Mouse (Mus musculus): ENCODE results near the gene Jph2. TPM values are rescaled to one million over a fixed set of nuclear protein-coding genes. Genes with fewer than 3 reads are reported as not detected.
"Not testable (repeated sequence)": the region's sequence is repeated elsewhere in the genome, so short reads cannot be mapped to it uniquely, and the experiment has no call there.

Gene Jph2
- total RNA-seq, 2 experiments from 2014 or later: 0.46 to 0.48 TPM

DNA sequence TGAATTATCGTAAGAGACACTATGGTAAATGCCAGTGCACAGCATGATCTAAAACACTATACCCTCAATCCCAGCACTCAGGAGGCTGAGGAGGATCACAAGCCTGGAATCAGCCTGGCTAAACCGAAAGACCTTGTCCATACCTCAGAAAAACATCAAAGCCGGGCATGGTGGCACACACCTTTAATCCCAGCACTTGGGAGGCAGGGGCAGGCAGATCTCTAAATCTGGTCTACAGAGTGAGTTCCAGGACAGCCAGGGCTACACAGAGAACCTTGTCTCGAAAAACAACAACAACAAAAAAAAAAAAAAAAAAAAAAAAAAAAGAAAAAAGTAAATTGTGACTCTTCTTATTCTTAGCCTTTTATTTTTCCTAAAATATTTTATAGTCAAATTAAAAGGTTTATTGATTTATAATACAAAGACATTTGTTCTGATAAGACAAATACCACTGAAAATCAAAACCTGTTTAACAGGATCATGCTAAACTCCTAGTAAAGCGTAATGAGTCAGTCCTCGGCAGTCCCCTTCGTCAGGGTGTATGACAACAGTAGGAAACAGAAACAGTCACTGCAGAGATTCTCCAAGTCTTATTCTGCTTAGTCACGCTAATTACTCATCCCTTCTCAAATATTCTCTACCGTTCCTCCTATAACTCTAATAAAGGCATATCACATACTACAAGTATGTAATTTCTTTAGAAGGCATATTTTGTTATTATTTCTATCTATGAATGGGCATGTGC, 15.2 kb upstream of the Jph2 start:
- intact Hi-C loops (cut with DNase I): no loop called here
- no peak for DNase-seq (ENCODE audit: low spot score in 2 of 2)

- no peak for DNase-seq (ENCODE audit: low spot score in 2 of 2)
- intact Hi-C loops (cut with DNase I): no loop called here
Measured at GRCm38 (mm10) chr2:163412419-163412818, 14.6 kb upstream of the Jph2 start.

DNA sequence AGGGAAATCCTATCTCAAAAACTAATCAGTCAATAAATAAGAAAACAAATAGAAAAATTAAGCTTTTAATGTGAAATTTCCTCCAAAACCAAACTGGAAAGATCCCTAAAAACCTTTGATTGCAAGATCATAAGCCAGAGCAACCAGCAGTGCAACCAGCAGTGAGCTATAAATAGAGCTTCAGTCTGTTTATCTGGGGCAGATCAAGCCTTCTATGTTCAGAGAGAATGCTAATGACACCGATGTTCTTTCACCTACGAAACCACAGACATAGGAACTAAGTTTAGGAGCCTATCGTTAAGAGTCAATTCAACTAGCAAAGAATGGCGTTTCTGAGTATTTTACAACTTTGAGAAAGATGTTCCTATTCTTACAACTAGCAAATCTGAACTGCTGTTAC, 14.0 kb upstream of the Jph2 start:
- no peak for DNase-seq (ENCODE audit: low spot score in 2 of 2)
- intact Hi-C loops (cut with DNase I): no loop called here

GRCm38 (mm10) chr2:163411344-163411743, 13.6 kb upstream of the Jph2 start:
- DNase-seq (ENCODE audit: low spot score in 2 of 2); intact Hi-C loops (cut with DNase I): not testable (repeated sequence)

DNA sequence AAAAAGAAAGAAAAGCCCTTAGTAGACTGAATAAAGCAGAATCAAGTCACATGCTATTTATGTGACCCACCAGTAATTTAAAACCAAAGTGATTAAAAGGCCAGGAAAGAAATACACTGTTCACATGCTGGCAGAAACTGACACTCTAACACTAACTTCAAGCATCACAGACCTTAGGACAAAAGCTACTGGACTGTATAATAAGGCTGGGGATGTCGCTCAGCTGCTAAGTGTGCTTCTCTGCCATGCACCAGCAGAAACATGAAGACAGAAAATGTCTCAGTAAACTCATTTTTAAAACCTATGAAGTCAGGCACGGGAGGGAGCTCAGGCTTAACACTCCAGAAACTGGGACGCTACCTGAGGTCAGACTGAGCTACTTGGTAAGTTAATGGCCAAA, 12.4 kb upstream of the Jph2 start:
- DNase-seq (ENCODE audit: low spot score in 2 of 2): no peak
- intact Hi-C loops (cut with DNase I): no loop called here

DNA sequence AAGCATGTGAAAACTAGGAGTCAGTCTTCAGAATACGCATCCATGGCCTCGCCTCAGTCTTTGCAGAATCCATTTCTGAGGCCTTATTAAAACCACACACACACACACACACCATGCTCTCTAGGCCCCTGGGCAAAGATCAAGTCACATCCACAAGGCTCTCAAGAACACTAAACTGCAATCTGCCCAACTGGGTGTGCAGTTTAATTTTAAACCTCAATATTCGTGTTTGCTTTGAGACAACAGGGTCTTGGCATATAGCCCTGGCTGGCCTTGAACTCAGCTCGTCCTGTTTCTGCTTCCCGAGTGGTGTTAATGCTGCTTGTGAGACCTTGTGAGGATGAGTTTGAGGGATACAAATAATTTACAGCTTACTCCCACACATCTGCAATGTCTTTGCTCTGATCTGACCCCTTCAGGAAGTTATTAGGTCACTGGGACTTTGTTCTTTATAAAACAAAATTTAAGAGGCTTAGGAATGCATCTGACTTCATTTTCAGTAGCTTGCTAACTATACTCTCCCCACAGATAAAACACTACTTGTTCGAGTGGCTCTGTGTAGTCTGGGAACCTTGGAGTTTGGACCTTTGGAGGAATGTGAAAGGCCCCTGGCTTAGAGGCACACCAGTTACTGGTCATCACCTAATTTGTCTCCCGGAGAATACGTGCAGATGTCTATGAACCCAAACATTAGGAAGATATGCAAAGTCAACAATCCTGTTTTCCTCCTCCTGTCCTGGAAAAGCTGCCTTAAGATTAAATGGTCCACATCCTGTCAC, 6.4 kb upstream of the Jph2 start:
- DNase-seq (ENCODE audit: low spot score in 2 of 2): no peak
- intact Hi-C loops (cut with DNase I): loop anchor here (5.0 kb wide), 3 partner anchors 302 to 482 kb away; no protein-coding TSS in a partner anchor

DNA sequence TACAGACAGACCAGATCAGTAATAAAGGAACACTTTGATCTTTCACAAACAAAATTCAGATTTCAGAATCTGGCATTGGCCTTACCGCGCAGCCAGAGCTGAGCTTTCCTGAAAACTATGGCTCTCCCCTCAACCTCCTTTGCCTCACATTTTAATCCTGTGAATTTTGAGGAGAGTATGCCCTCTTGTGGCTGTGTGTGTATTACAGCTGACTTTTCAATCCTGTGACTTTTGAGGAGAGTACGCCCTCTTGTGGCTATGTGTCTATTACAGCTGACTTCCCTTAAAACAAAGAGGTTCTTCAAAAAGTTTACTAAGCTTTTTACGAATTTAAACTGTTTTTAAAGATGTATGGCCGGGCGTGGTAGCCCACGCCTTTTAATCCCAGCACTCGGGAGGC, 3.4 kb upstream of the Jph2 start:
- intact Hi-C loops (cut with DNase I): loop anchor here (1.0 to 5.0 kb wide), 4 partner anchors 61 to 479 kb away; no protein-coding TSS in a partner anchor
- DNase-seq (ENCODE audit: low spot score in 2 of 2): peak; percentile 86 to 89

DNA sequence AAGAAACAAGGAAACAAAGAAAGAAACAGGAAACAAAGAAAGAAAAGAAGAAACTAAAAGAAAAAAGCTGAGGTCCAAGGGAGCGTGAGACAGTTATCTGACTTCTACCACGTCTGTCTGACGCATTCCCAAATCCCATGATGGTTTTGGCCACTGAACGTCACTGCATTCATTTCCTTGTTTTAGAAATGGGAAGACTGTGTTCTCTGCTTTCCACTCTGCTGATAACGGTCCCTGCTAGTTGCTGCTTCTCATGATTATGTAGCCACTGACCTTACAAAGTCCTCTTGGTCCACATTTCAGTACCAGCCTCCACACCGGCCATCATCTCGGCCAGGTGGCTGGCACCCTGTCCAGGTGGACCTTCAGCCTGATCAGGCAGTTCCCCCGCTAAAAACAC, 1.4 kb upstream of the Jph2 start:
- no peak for DNase-seq (ENCODE audit: low spot score in 2 of 2)
- intact Hi-C loops (cut with DNase I): no loop called here

GRCm38 (mm10) chr2:163398770-163399169, 977 bp upstream of the Jph2 start:
- DNase-seq (ENCODE audit: low spot score in 2 of 2): no peak
- intact Hi-C loops (cut with DNase I): no loop called here

DNA sequence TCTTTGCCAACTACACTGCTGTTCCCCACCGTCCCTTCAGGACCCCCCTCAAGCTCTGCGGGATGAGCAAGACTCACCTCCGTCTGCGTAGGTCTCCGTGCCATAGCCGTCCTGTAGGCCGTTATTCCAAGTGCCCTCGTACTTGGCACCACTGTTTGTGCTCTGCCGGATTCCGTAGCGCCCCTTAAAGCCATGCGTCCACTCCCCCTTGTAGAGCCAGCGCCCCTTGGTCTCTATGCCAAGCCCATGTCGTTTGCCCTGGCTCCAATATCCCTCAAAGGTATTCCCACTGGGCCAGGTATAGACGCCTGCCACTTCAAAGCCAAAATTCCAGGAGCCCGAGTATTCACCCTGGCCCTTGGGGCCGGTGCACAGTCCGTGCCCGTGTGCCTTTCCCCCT, 722 bp downstream of the Jph2 start:
- DNase-seq (ENCODE audit: low spot score in 2 of 2): no peak
- intact Hi-C loops (cut with DNase I): no loop called here

DNA sequence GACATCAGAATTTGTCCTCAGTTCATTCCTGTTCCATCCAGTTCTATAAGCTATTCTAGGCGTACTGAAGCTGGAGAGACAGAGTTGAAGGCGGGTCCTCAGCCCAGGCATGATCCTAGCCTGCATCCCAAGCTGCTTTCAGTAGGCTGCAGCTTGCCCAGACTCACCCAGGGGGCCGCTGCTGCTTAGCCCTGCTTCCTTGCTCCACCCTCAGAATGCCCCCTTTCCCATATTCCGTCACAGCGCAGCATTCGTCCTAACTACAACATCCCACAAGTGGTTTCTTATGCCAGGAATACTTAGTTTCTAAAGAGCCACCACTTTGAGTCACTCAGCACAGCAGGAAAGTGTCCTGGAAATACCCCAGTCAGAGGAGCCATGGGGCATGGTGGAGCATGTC, 2.8 kb downstream of the Jph2 start:
- no peak for DNase-seq (ENCODE audit: low spot score in 2 of 2)
- intact Hi-C loops (cut with DNase I): no loop called here

- intact Hi-C loops (cut with DNase I): no loop called here
- DNase-seq (ENCODE audit: low spot score in 2 of 2): no peak
Measured at GRCm38 (mm10) chr2:163393976-163394375, 3.8 kb downstream of the Jph2 start.

DNA sequence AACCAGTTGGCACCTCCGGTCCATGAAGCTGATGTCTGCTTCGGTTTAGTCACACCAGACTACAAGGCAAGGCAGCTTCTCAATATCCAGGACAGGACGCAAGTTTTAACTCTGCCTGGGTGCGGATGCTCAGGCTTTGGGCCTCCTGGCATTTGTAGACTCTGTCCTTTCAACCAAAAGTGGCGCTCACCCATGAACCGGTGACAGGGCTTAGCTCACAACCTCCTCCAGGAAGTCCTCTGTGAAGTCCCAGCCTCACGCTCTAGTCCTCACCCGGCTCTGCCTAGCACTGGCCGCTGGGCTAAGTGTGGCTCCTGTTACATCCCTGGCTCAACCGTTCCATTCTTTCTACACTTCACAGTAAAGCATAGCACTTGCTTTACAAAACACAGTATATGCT, 4.6 kb downstream of the Jph2 start:
- intact Hi-C loops (cut with DNase I): no loop called here
- DNase-seq (ENCODE audit: low spot score in 2 of 2): no peak

- intact Hi-C loops (cut with DNase I): no loop called here
Measured at GRCm38 (mm10) chr2:163392436-163392835, 5.4 kb downstream of the Jph2 start.

GRCm38 (mm10) chr2:163386423-163387190, 11.2 kb downstream of the Jph2 start:
- intact Hi-C loops (cut with DNase I): no loop called here

More at GRCm38 (mm10) chr2:163392436-163392835, 5.4 kb downstream of the Jph2 start:
- no peak for DNase-seq (ENCODE audit: low spot score in 2 of 2)

GRCm38 (mm10) chr2:163385126-163385525, 12.7 kb downstream of the Jph2 start:
- no peak for DNase-seq (ENCODE audit: low spot score in 2 of 2)
- intact Hi-C loops (cut with DNase I): no loop called here

More at GRCm38 (mm10) chr2:163386423-163387190, 11.2 kb downstream of the Jph2 start:
- DNase-seq (ENCODE audit: low spot score in 2 of 2): no peak

GRCm38 (mm10) chr2:163381246-163381645, 16.5 kb downstream of the Jph2 start:
- intact Hi-C loops (cut with DNase I): no loop called here
- no peak for DNase-seq (ENCODE audit: low spot score in 2 of 2)

- intact Hi-C loops (cut with DNase I): no loop called here
- DNase-seq (ENCODE audit: low spot score in 2 of 2): no peak
Measured at GRCm38 (mm10) chr2:163379366-163379765, 18.4 kb downstream of the Jph2 start.

- intact Hi-C loops (cut with DNase I): no loop called here
- DNase-seq (ENCODE audit: low spot score in 2 of 2): no peak
Measured at GRCm38 (mm10) chr2:163376082-163376481, 21.7 kb downstream of the Jph2 start.

- intact Hi-C loops (cut with DNase I): no loop called here
- no peak for DNase-seq (ENCODE audit: low spot score in 2 of 2)
Measured at GRCm38 (mm10) chr2:163375468-163375867, 22.3 kb downstream of the Jph2 start.
